Mouse (Mus musculus) kidney, adult 8-10 months (tissue): Measurements from ENCODE around the gene Tppp2.

Source experiments
- DNase-seq, 2 experiments: peaks; one replicate each; pipeline ENCODE4 v3.0.0; 2022

Gene Tppp2

DNA sequence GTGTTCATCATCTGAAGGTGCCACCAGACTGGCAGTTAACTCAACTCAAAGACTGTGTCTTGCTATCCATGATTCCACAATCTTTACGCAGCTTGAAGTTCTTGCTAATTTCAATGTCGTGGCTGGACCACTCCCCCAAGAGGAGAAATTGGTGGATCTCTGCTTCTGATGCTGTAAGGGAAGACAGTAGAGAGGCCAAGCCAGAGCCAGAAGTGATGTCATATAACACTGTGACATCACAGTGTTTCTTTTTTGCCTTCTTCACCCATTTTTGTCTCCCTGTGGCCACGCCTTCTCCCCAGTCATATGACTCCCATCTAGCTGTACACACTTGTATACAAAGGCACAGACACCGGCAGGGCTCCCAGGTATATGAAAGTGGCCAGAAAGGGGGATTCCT, at the start of gene Tppp2:
Gene Tppp2, plus strand, starts transcription at position 301 of the 400 bp plus-strand sequence.
- DNase-seq, result no peak

DNA sequence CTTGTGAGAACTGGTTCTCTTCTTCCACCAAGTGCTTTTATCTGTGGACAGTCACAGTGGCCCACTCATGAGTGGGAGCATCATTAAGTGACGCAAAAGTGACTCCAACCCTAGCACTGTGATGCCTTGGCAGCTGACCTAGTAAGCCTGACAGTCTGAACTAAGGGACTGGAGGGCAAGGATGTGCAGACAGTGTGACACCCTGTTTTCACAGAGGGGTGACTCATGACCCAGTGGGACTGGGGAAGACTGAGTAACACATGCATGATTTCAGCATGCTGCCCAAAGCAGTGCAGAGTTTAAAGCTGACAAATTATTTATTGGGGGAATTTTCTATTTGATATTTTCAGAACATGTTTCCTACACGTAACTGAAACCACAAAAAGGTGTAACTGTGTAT, 47.5 kb upstream of the Tppp2 start:
- DNase-seq, result no peak

DNA sequence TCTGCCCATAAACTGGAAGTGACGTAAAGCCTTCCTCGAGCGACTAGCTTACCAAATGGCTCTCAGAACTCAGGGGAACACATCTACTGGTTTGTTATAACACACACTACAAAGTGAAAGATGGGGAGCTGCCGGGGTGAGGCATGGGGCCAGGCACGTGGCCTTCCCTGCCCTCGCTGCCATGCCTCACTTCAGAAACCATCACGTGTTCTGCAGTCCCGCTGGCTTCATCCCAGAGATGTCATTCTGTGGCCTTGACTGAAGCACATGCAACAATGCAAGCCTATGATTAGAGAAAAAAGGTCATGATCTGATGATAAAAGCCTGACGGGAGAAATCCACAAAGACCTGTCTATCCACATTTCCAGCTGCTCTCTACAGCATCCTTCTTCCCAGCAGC, 46.5 kb upstream of the Tppp2 start:
- DNase-seq, result no peak

DNA sequence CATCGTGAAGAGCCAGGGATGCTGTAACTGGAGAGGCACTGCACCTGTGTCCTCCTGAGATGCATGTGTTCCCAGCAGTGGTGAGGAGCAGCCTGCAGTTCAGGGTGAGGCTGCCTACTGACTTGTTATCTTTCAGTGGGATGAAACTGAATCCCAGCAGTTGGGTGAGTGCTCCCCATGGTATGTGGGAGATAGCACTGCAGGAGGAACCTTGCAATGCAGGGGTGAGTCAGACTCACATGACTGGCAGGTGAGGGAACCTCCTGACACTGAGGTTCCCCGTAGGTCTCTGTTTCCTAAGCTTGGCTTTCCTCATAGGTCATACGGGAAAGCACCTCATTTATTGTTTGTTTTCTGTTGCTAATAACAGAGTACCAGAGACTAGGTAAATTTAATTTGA, 40.7 kb upstream of the Tppp2 start:
- DNase-seq, result no peak

DNA sequence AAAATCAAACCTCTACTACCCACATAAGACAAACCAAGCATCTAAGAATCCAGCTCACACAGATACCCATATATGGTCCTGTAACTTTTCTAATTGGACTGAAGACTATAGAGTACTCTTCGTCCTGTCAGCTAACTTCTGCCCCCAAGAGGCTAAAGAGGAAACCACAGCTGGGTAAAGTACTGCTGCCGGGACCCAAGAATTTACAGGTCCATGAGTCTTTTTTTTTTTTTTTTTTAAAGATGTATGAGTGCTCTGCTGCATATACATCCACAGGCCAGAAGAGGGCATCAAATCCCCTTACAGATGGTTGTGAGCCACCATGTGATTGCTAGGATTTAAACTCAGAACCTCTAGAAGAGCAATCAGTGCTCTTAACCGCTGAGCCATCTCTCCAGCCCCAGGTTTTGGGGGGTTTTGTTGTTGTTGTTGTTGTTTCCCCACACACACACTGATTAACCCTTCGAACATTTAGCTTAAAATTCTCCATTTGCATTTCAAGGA, 34.6 kb upstream of the Tppp2 start:
- DNase-seq, result peak; percentile 82 to 87

DNA sequence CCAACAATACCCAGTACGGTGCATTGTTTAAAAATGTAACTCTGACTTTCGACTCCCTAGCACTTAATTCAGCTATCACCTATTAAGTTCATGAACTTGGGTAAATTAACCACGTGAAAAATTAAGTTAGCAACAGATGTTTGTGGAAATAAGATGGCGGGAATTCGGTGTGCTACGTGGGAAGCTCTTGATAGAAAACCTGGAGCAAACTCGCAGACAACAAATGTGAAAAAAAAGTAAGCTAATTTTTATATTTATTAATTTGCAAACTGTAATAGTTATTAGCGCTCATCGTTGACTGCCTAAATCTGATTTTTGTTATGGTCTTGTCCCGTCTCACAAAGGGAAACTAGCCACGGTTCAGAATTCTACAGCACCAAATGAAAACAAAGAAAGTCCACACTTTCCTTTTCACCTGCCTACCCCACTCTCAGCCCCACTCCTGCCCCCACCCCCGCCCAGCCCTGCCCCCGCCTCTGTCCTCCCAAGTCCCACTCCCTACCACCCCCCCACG, 34.1 kb upstream of the Tppp2 start:
- no peak for DNase-seq

DNA sequence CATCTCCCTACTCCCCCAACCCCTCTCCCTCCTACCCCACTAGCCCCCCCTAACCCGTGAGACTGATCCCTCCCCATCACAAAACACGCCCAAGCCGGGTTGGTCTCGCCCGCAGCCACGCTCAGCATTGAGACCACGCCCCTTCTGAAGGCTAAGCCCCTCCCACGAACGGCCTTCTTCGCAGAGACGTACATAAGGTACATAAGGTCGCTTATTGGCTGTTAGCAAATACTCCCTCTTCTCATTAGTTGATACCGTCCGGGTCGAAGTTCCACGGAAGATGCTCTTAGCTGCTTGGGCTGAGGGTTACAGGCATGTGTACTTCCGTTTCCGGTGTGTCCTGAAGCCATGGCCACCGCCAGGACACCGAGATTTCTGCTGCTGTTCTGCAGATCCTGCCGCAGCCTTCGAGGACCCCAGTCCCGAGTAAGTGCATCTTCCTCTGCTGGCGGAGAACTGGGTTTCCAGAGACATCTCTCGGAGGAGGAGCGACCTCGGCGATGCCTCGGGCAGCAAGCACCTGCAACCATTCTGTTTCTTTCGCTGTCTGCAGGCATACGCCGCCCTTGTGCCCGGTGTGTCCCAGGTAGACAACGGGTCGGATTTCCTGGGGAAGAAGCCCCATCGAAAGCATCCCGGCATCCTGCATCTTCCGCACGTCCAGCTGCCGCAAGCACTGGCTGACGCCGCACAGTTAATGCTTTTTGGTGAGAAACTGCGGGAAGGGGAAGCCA, 33.5 kb upstream of the Tppp2 start, which contains the start of gene Mettl17:
Gene Mettl17, plus strand, starts transcription at position 245 of the 734 bp plus-strand sequence.
- peak; percentile 96 to 97 for DNase-seq

DNA sequence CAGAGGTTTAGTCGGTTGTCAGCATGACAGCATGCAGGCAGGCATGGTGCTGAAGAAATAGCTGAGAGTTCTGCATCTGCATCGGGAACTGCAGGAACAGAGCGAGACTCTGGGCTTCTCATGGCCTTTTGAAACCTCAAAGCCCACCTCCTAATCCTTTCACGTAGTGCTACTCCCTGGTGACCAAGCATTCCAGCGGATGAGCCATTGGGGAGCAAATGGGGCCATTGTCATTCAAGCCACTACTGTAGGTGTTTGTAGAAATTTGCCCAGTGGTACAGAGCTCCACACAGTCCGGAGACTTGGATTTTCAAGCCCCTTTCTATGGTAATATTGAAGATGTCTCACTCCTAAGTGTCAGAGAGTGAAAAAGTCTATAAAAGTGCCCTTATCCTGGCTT, 32.2 kb upstream of the Tppp2 start:
- DNase-seq, result no peak

DNA sequence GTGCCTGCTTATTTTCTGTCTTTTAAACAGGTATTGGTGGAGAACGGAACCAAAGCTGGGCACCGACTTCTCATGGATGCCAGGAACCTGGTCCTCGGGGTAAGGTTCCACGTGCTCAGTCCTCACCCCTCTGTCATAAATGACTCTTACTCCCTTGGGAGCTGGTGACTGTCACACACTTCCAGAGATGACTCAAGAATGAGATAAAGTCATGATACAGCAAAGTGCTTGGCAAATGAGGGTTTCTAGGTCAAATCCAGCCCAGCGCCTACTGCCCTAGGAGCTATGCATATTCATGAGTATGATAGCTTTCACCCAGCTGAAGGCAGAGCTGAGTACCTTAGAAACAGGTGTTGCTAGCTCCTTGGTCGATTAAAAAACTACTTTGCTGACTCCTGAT, 28.4 kb upstream of the Tppp2 start:
- DNase-seq, result no peak

DNA sequence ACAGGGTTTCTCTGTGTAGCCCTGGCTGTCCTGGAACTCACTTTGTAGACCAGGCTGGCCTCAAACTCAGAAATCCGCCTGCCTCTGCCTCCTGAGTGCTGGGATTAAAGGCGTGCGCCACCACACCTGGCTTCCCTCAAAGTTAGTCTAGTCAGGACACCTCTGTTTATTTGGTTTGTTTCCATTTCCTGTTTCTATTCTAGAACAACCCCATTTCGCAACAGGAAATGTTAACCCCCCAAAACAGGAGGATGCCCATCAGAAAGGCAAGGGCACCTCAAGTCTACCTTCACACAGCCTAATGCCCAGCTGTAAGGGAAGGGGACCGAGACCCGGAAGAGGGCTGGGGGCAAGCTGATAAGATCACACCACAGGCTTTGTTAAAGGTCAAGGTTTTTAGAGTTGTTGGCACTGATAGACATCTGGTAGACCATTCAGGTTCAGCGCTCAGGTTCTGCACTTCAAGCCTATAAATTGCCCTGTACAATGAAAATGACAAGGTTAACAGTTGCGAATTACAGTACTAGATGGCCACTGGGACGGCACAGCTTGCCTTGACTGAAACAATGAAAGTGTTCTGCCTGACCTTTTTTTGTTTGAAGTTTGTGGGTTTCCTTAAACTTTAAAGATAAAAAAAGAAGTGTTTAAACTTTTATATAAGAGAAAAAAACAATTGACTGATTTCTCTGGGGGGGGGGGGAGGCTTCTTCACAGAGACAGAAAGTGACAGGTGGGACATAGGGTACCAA, 25.9 kb upstream of the Tppp2 start, which contains the start of gene Slc39a2:
Gene Slc39a2, plus strand, starts transcription at position 699 of the 749 bp plus-strand sequence.
- DNase-seq, result no peak

DNA sequence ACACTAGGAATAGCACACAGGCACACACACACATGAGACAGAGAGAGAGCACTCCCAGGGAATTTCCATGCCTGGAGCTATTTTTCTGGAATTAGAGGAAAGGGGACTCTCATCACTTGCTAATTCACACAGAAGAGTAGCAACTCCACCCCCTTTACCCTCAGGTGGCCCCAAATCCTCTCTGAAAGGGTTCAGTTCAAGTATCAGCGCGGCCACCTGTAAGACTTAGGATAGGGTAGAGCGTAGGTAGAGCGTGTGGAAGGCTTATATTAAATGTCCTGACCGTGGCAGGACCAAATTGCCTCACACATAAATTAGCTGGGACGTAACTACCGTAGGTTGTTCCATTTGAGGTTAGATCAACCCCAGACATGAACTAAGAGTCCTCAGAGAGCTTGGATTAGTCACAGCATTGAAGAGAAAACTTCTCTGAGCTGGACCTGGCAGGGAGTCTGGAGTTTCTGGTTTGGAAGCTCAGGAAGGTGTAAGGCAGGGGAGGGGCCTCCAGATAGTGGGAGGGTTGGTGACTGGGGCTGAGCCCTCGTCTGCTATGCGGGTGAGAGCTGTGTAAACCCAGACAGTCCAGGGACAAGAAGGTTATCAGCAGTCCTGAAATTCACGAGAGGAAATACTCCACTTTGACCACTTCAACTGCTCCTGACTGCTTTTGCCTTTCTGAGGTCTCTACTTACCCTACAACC, 25.0 kb upstream of the Tppp2 start:
- no peak for DNase-seq

DNA sequence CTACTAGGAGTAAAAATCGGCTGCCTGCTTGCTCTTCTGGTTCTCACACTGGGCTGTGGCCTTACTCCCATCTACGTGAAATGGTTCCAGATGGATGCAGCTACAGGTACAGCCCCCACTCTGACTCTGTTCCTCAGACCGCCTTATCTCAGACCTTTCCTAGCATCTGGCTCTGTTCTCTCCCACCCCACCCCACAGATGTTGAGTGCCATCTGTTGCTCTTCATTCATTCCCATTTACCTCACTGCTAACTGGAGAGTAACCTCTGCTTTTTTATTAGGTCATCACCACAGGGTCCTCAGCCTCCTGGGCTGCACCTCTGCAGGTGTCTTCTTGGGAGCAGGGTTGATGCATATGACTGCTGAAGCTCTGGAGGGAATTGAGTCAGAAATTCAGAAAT, 24.4 kb upstream of the Tppp2 start:
- DNase-seq, result no peak

DNA sequence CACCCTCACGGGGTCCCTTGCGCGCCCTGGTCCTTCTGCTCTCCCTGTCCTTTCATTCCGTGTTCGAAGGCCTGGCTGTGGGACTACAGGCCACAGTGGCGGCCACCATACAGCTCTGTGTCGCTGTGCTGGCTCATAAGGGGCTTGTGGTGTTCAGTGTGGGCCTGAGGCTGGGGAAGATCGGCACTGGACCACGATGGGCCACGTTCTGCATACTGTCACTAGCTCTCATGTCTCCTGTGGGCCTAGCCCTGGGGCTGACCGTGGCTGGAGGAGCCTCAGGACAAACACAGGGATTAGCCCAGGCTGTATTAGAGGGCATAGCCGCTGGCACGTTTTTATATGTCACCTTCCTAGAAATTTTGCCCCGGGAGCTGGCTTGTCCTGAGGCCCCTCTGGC, 23.2 kb upstream of the Tppp2 start:
- DNase-seq, result no peak

DNA sequence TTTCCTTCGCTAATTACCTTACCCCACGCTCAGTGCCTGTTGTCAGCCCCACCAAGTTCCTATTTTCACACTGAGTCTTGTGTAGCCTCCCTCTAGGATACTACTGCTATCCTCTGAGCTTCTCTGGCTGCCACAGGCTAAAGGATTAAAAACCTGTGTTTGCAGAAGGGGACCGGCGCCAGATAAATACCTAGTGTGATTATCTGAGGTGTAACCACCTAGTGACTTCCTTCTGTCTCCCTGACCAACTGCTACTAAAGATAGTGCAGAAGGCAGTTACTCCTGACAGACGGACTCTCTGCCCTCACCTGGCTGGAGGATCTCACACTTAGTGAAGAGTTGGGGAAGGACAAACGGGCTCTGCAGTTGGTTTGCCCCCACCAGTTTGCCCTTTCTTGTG, 22.2 kb upstream of the Tppp2 start:
- no peak for DNase-seq

DNA sequence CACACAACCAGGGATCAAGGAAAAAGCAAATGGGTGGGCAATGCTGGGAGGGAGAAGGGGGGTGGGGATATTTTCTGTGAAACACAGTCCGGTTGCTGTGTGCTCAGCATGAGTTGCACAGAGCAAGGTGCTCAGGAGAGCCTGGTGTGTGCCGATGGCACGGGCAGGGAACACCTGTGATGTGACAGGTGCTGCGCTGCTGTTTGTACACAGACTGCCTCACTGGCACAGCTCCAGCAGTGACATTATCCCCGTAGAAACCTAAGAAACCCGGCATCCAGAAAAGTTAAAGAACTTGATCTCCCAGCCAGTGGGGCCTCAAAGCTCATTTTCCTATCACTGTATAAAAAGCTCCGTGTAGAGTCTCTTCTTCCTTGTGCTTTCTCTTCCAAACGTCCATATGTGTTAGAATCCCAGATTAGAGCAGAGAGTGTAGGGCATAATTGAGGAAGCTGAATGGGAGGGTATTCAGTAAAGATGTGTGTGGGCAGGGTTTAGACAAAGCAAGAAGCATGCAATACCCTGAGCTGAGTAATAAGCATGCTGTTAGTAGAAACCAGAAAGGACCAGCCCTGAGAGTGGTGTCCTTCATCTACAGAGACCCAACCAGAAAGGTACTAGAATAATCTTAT, 21.6 kb upstream of the Tppp2 start:
- DNase-seq, result no peak

DNA sequence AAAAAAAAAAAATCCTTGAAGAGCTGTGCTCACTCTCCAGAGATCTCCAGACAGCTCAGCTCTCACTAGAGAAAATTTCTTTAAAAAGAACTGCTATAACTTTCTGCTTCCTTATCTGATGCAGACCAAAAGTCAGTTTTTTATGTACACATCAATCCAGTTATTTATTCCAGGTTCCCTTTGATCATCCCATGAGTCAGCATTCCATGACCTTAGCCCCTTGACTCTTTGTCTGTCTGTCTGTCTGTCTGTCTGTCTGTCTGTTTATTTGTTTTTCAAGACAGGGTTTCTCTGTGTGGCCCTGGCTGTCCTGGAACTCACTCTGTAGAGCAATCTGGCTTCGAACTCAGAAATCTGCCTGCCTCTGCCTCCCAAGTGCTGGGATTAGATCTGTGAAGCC, 18.9 kb upstream of the Tppp2 start:
- no peak for DNase-seq

DNA sequence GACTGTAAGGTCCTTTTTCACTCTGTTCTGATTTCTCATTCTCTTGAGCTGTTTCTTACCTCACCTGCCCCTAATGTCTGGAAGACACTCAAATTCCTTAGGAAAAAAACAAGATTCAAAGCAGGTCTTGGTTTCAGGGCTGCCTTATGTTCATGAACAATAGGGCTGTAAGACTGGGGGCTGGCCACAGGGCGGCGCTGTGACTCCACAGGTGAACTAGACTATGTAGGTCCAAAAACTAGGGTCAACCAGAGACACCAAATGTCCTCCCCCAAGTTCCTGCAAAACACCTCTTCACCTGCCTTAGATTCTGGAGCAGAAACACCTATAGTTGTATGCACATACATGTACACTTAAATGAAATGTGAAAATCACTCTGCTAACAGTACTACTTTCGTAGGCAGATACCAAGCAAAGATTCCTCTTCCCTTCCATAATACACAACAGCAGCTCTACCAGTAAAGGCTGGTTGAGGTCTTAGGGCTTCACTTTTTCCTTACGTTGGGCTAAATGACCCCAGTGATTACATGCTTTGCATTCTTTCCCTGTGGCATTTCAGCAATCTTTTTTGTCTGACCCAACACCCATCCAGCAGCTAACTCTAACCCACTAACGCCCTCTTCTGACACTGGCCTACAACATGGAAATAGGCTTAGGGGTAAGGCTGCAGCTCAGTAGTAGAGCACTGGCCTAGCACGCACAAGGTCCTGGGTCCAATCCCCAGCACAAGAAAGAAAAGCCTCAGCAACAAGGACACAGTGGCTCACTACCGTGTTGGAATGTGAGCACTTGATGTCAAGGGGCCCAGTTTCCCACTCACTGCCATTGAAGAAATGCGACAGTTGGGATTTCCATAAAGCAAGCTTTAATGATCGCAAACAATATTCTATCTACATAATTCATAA, 15.2 kb upstream of the Tppp2 start:
- DNase-seq, result peak; percentile 50 to 67

DNA sequence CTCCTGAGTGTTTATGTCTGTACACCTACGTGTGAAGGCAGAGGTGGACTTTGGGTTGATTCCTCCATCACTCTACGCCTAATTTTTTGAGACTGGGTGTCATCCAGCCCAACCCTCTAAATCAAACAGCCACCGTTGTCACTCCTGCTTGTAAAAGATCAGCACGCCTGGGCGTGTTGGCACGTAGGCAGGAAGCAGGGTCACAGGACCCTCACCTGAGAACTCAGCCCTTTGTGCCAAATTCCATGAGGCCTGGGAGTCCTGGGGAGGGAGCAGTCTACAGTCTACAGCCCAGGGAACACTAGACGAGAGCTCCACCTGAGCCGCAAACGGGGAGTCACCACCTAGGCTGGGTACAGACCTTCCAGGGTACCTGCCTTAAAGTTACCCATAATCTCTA, 14.4 kb upstream of the Tppp2 start:
- DNase-seq, result no peak

DNA sequence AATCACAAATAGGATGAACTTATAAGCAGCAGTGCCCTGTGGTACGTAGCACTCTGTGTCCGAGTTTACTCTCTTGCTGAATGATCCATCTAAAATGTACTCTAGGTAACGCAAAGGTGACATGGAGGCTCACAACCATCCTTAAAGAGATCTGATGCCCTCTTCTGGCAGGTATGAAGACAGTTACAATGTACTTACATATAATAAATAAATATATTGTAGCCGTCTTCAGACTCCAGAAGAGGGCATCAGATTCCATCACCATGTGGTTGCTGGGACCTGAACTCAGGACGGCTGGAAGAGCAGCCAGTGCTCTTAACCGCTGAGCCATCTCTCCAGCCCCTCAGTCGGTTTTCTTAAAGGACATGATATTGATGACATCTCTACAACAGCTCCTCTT, 13.5 kb upstream of the Tppp2 start:
- no peak for DNase-seq

DNA sequence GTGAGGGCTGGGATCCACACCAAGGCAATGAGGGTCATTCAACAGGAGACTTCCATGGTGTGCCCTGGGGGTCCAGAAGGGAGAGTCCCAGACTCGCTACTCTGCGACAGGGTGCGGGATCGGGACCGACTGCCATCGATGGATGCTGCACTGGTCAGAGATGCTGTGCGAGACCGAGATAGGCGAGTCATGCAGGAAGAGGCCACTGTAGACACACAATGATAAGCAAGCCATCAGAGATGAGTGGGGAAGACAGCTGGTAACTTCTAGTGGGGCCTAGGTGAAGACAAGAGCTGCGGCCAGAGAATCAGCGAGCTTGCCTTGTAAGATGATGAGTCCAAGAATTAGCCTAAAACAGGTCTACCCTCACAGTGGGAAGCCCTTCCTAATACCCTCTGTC, 12.1 kb upstream of the Tppp2 start:
- no peak for DNase-seq

DNA sequence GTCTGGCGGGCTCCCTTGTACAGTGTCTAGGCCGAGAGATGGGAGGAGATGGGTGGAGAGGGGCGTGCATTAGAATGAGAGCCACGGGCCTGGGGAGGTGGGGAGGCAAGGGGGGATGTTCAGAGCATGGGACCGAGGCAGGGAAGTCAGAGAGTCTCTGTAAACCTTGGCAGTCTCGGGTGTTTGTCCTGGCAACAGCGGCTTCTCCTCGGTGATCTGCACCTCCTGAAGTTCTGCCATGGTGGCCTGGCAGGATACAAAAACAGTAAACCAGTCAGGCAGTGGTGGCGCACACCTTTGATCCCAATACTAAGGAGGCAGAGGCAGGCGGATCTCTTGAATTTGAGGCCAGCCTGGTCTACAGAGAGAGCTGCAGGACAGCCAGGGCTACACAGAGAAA, 6.9 kb upstream of the Tppp2 start:
- DNase-seq, result no peak
